Mouse (Mus musculus) megakaryocyte-erythroid progenitor cell, adult 5-6 weeks (primary cell): ENCODE data around the gene Gba. TPM values are rescaled to one million over a fixed set of nuclear protein-coding genes. Genes with fewer than 3 reads are reported as not detected.
"Not testable (repeated sequence)": the region's sequence is repeated elsewhere in the genome, so short reads cannot be mapped to it uniquely, and the experiment has no call there.

Source experiments
- ATAC-seq: replicated peaks from 2 replicates; pipeline ENCODE4 v1.8.0; 2016; ENCODE audit warnings: mild to moderate bottlenecking, inconsistent platforms; ENCODE audit not compliant: severe bottlenecking, poor library complexity, low FRiP score, low TSS enrichment
- total RNA-seq, 2 experiments: library from RNA; stranded (forward) in 1 of 2; stranded (reverse) in 1 of 2; fragments of 200-1000, 215-1000 nt in 1 of 2; fragments of >200 nt in 1 of 2; fragmentation: Nextera tagmentation in 1 of 2; gene quantifications; 2 replicates each; pipeline ENCODE4 v1.2.3; 2014 to 2017

Gene Gba
- total RNA-seq, 2 experiments from 2014 or later, result 36.5 to 39.6 TPM

GRCm38 (mm10) chr3:89210162-89210561 lies 7.4 kb downstream of the Gba start:
- ATAC-seq, result no peak

- no peak for ATAC-seq
These were observed 8.0 kb downstream of the Gba start for GRCm38 (mm10) chr3:89210731-89211130.

- ATAC-seq, result peak; percentile 77
These were observed 11.2 kb downstream of the Gba start for GRCm38 (mm10) chr3:89213803-89214530.

GRCm38 (mm10) chr3:89214681-89215411 lies 12.1 kb downstream of the Gba start, which contains the start of gene Thbs3:
TSS of gene Thbs3 (plus strand) at chr3:89215180.
- no peak for ATAC-seq

GRCm38 (mm10) chr3:89215853-89216252 lies 13.1 kb downstream of the Gba start:
- ATAC-seq, result peak; percentile 76

- not testable (repeated sequence) for ATAC-seq
These were observed 13.7 kb downstream of the Gba start for GRCm38 (mm10) chr3:89216407-89216806.

GRCm38 (mm10) chr3:89218271-89218670 lies 15.5 kb downstream of the Gba start:
- ATAC-seq, result no peak

- no peak for ATAC-seq
These were observed 16.8 kb downstream of the Gba start for GRCm38 (mm10) chr3:89219546-89219945.

- no peak for ATAC-seq
These were observed 18.4 kb downstream of the Gba start for GRCm38 (mm10) chr3:89221167-89221566.

GRCm38 (mm10) chr3:89224796-89225195 lies 22.1 kb downstream of the Gba start:
- no peak for ATAC-seq

GRCm38 (mm10) chr3:89225321-89225815 lies 22.6 kb downstream of the Gba start:
- no peak for ATAC-seq

- ATAC-seq, result no peak
These were observed 23.2 kb downstream of the Gba start for GRCm38 (mm10) chr3:89225918-89226317.

GRCm38 (mm10) chr3:89226361-89226760 lies 23.6 kb downstream of the Gba start:
- ATAC-seq, result no peak

- no peak for ATAC-seq
These were observed 24.2 kb downstream of the Gba start, which contains the start of gene Mtx1 for GRCm38 (mm10) chr3:89226900-89227299. TSS of gene Mtx1 (minus strand) at chr3:89227088.

GRCm38 (mm10) chr3:89227307-89228179 lies 24.8 kb downstream of the Gba start:
- peak; percentile 56 for ATAC-seq

- ATAC-seq, result peak; percentile 74
These were observed 25.4 kb downstream of the Gba start for GRCm38 (mm10) chr3:89228180-89228549.

- no peak for ATAC-seq
These were observed 26.1 kb downstream of the Gba start, which contains the start of gene Muc1 for GRCm38 (mm10) chr3:89228836-89229235. TSS of gene Muc1 (plus strand) at chr3:89229057.

GRCm38 (mm10) chr3:89229276-89229675 lies 26.5 kb downstream of the Gba start:
- ATAC-seq, result no peak

GRCm38 (mm10) chr3:89230561-89230960 lies 27.8 kb downstream of the Gba start:
- ATAC-seq, result no peak

- no peak for ATAC-seq
These were observed 28.6 kb downstream of the Gba start for GRCm38 (mm10) chr3:89231345-89231744.
